Mouse (Mus musculus) ES-E14 (cell line): ENCODE data around the gene Mdga1.

Experiments used
- CHD2 ChIP-seq: IDR thresholded peaks from 2 replicates; pipeline ENCODE4 v1.6.1; 2014; ENCODE audit warnings: mild to moderate bottlenecking, low read depth, low read length, inconsistent platforms
- HCFC1 ChIP-seq: IDR thresholded peaks from 2 replicates; pipeline ENCODE4 v1.6.1; 2012; ENCODE audit warnings: low read length, inconsistent platforms, borderline replicate concordance; ENCODE audit not compliant: insufficient read depth
- ZC3H11A ChIP-seq: IDR thresholded peaks from 2 replicates; pipeline ENCODE4 v1.6.1; 2012; ENCODE audit warnings: low read depth, mild to moderate bottlenecking, inconsistent platforms, low read length, borderline replicate concordance
- ZNF384 ChIP-seq: IDR thresholded peaks from 2 replicates; pipeline ENCODE4 v1.6.1; 2012; ENCODE audit warnings: low read depth, low read length, inconsistent platforms

GRCm38 (mm10) chr17:29894965-29895364 lies 74.9 kb downstream of the Mdga1 start:
- no peak for TF ChIP-seq ZNF384
- TF ChIP-seq ZC3H11A: no peak
- no peak for TF ChIP-seq CHD2
- TF ChIP-seq HCFC1: no peak
